Mouse (Mus musculus) MEL (cell line): Measurements from ENCODE around the gene 4930583I09Rik. TPM values are rescaled to one million over a fixed set of nuclear protein-coding genes. Genes with fewer than 3 reads are reported as not detected.

ENCODE experiments used
- DNase-seq: peaks from one replicate; pipeline ENCODE4 v3.0.0; 2011; ENCODE audit warnings: low read depth, low spot score
- H3K27ac ChIP-seq: 2 replicates; pipeline ENCODE4 v1.5.1; 2012; ENCODE audit warnings: low read depth, mild to moderate bottlenecking, control low read depth, low read length, moderate library complexity; ENCODE audit not compliant: control insufficient read depth
- H3K27me3 ChIP-seq, 2 experiments: fragments of 150-350 bp in 1 of 2; sonication (generic) in 1 of 2; 2 replicates each; pipeline ENCODE4 v1.6.1; 2012; ENCODE audit warnings: low read length in 2 of 2, mild to moderate bottlenecking in 2 of 2, improper control_type of control experiment in 1 of 2, moderate library complexity in 1 of 2; ENCODE audit not compliant: insufficient read depth in 2 of 2, control insufficient read depth in 1 of 2
- H3K36me3 ChIP-seq, 2 experiments: 2 replicates each; pipeline ENCODE4 v1.6.1; 2012 to 2014; ENCODE audit warnings: low read length in 2 of 2, improper control_type of control experiment in 1 of 2, inconsistent platforms in 1 of 2, mild to moderate bottlenecking in 1 of 2; ENCODE audit not compliant: insufficient read depth in 2 of 2, control insufficient read depth in 1 of 2
- H3K4me1 ChIP-seq, 2 experiments: fragments of 150-350 bp in 1 of 2; sonication (generic) in 1 of 2; 2 replicates each; pipeline ENCODE4 v1.6.1; 2012; ENCODE audit warnings: low read length in 2 of 2, improper control_type of control experiment in 1 of 2, mild to moderate bottlenecking in 1 of 2; ENCODE audit not compliant: insufficient read depth in 2 of 2, control insufficient read depth in 1 of 2
- H3K4me3 ChIP-seq, 2 experiments: fragments of 150-350 bp in 1 of 2; sonication (generic) in 1 of 2; 2 replicates each; pipeline ENCODE4 v1.5.1; 2012; ENCODE audit warnings: low read depth in 2 of 2, low read length in 2 of 2, mild to moderate bottlenecking in 2 of 2, moderate library complexity in 2 of 2, control low read depth in 1 of 2, improper control_type of control experiment in 1 of 2; ENCODE audit not compliant: control insufficient read depth in 1 of 2, insufficient read depth in 1 of 2
- H3K79me2 ChIP-seq: 2 replicates; pipeline ENCODE4 v1.6.1; 2012; ENCODE audit warnings: mild to moderate bottlenecking, low read length, moderate library complexity; ENCODE audit not compliant: control insufficient read depth, poor library complexity, insufficient read depth
- H3K9ac ChIP-seq: 2 replicates; pipeline ENCODE4 v1.6.1; 2012; ENCODE audit warnings: low read depth, mild to moderate bottlenecking, control low read depth, low read length, moderate library complexity; ENCODE audit not compliant: control insufficient read depth, poor library complexity, severe bottlenecking
- H3K9me3 ChIP-seq: fragments of 150-350 bp; sonication (generic); replicated peaks from 2 replicates; pipeline ENCODE4 v1.6.1; 2012; ENCODE audit warnings: mild to moderate bottlenecking, low read length, improper control_type of control experiment, moderate library complexity; ENCODE audit not compliant: insufficient read depth
- CHD2 ChIP-seq: IDR thresholded peaks from 2 replicates; pipeline ENCODE4 v1.6.1; 2011; ENCODE audit warnings: low read length, improper control_type of control experiment
- E2F4 ChIP-seq: IDR thresholded peaks from 2 replicates; pipeline ENCODE4 v1.6.1; 2011; ENCODE audit warnings: low read depth, low read length, improper control_type of control experiment, borderline replicate concordance
- ETS1 ChIP-seq: IDR thresholded peaks from 2 replicates; pipeline ENCODE4 v1.6.1; 2012; ENCODE audit warnings: low read depth, mild to moderate bottlenecking, inconsistent platforms, low read length, improper control_type of control experiment, moderate library complexity
- GATA1 ChIP-seq: IDR thresholded peaks from 2 replicates; pipeline ENCODE4 v1.6.1; 2011; ENCODE audit warnings: low read depth, low read length, improper control_type of control experiment
- HCFC1 ChIP-seq: IDR thresholded peaks from 2 replicates; pipeline ENCODE4 v1.6.1; 2012; ENCODE audit warnings: low read depth, mild to moderate bottlenecking, inconsistent platforms, low read length, improper control_type of control experiment, moderate library complexity
- JUND ChIP-seq: IDR thresholded peaks from 2 replicates; pipeline ENCODE4 v1.6.1; 2011; ENCODE audit warnings: low read depth, mild to moderate bottlenecking, improper control_type of control experiment, low read length
- KAT2A ChIP-seq: conservative IDR thresholded peaks from 2 replicates; pipeline ENCODE4 v1.6.1; 2012; ENCODE audit warnings: low read depth, low read length, improper control_type of control experiment, inconsistent platforms
- MAFK ChIP-seq: IDR thresholded peaks from 2 replicates; pipeline ENCODE4 v1.6.1; 2011; ENCODE audit warnings: low read depth, mild to moderate bottlenecking, low read length, improper control_type of control experiment, borderline replicate concordance
- MXI1 ChIP-seq: IDR thresholded peaks from 2 replicates; pipeline ENCODE4 v1.6.1; 2011; ENCODE audit warnings: mild to moderate bottlenecking, low read depth, low read length, improper control_type of control experiment
- NELFE ChIP-seq: IDR thresholded peaks from 2 replicates; pipeline ENCODE4 v1.6.1; 2011; ENCODE audit warnings: low read depth, low read length, improper control_type of control experiment
- POLR2AphosphoS2 ChIP-seq: IDR thresholded peaks from 2 replicates; pipeline ENCODE4 v1.6.1; 2011; ENCODE audit warnings: low read length, improper control_type of control experiment
- RAD21 ChIP-seq: IDR thresholded peaks from 2 replicates; pipeline ENCODE4 v1.6.1; 2011; ENCODE audit warnings: mild to moderate bottlenecking, low read depth, low read length, improper control_type of control experiment
- SIN3A ChIP-seq: IDR thresholded peaks from 2 replicates; pipeline ENCODE4 v1.6.1; 2012; ENCODE audit warnings: low read length, improper control_type of control experiment, inconsistent platforms
- SMC3 ChIP-seq: IDR thresholded peaks from 2 replicates; pipeline ENCODE4 v1.6.1; 2011; ENCODE audit warnings: low read depth, low read length, improper control_type of control experiment
- TCF12 ChIP-seq: IDR thresholded peaks from 2 replicates; pipeline ENCODE4 v1.6.1; 2014; ENCODE audit warnings: low read depth, mild to moderate bottlenecking, inconsistent platforms, low read length, improper control_type of control experiment, moderate library complexity
- ZMIZ1 ChIP-seq: IDR thresholded peaks from 2 replicates; pipeline ENCODE4 v1.6.1; 2012; ENCODE audit warnings: low read depth, mild to moderate bottlenecking, inconsistent platforms, low read length, improper control_type of control experiment, moderate library complexity
- polyA plus RNA-seq, 2 experiments: library from polyadenylated mRNA; stranded (reverse) in 1 of 2; unstranded in 1 of 2; fragments of >175 nt in 1 of 2; fragments of >200 nt in 1 of 2; gene quantifications; 2 replicates each; pipeline versions ENCODE4 v1.2.1 to v1.2.4; 2012; ENCODE audit warnings: low replicate concordance in 2 of 2, low read depth in 1 of 2; ENCODE audit not compliant: insufficient read length in 2 of 2, insufficient read depth in 1 of 2, missing spikeins in 1 of 2
- total RNA-seq: library from RNA; depleted of rRNA; stranded (reverse); fragments of 300-350 nt; gene quantifications from 2 replicates; pipeline ENCODE4 v1.2.3, GENCODE M21; 2012

The 4930583I09Rik gene
- total and polyA plus RNA-seq, 3 experiments = not detected

- TF ChIP-seq MAFK = no peak
- Histone ChIP-seq H3K27ac (no peak overlapping the region), H3K9ac (no peak overlapping the region), H3K27me3 (no peaks in the 10 kb centered on the region; a peak in 2 of 4 replicates), H3K4me1 (no peaks in the 10 kb centered on the region), H3K9me3 (no peaks in the 10 kb centered on the region), H3K4me3 (no peak overlapping the region), H3K79me2 (no peaks in the 10 kb centered on the region), H3K36me3 (no peaks in the 10 kb centered on the region)
- DNase-seq = no peak
Measured at GRCm38 (mm10) chr17:64792076-64792475, 43.8 kb downstream of the 4930583I09Rik start.

- Histone ChIP-seq H3K36me3 (no peaks in the 10 kb centered on the region), H3K27me3 (no peaks in the 10 kb centered on the region), H3K79me2 (no peaks in the 10 kb centered on the region), H3K27ac (no peak overlapping the region), H3K4me1 (no peaks in the 10 kb centered on the region), H3K9me3 (no peaks in the 10 kb centered on the region), H3K4me3 (no peak overlapping the region), H3K9ac (no peak overlapping the region)
- TF ChIP-seq MXI1 = no peak
- no peak for TF ChIP-seq SMC3
- TF ChIP-seq HCFC1 = no peak
- no peak for TF ChIP-seq NELFE
- no peak for DNase-seq
Measured at GRCm38 (mm10) chr17:64789175-64789574, 46.7 kb downstream of the 4930583I09Rik start.

GRCm38 (mm10) chr17:64788301-64788700, 47.6 kb downstream of the 4930583I09Rik start:
- Histone ChIP-seq H3K79me2 (no peaks in the 10 kb centered on the region), H3K27ac (no peak overlapping the region), H3K9ac (no peak overlapping the region), H3K9me3 (no peaks in the 10 kb centered on the region), H3K36me3 (no peaks in the 10 kb centered on the region), H3K4me1 (no peaks in the 10 kb centered on the region), H3K27me3 (no peaks in the 10 kb centered on the region), H3K4me3 (no peak overlapping the region)
- TF ChIP-seq E2F4 = no peak
- no peak for TF ChIP-seq GATA1
- no peak for TF ChIP-seq RAD21
- no peak for TF ChIP-seq KAT2A
- no peak for TF ChIP-seq ZMIZ1
- no peak for TF ChIP-seq POLR2AphosphoS2
- no peak for TF ChIP-seq JUND
- no peak for TF ChIP-seq SIN3A
- no peak for TF ChIP-seq MAFK
- TF ChIP-seq CHD2 = no peak
- no peak for TF ChIP-seq ETS1
- no peak for TF ChIP-seq TCF12
- no peak for DNase-seq
